In genomic region chr5:34251794-34252193, GRCm38 (mm10) we compare ENCODE assay signal across 11 mouse cellular contexts. TPM values are rescaled to one million over a fixed set of nuclear protein-coding genes. Genes with fewer than 3 reads are reported as not detected.
DNase-seq lines count a peak whose midpoint lies in the region; ATAC-seq and TF ChIP-seq lines count a peak whose summit lies in the region.
"Had no signal": no experiment of that assay in that cellular context is flagged by ENCODE, and none has a peak within 500 bp of the region (broad histone marks: within the 10 kb centered on the region; RNA-seq: fewer than 3 reads in every experiment).

No protein-coding gene starts in this region.

- TF ChIP-seq CTCF in forebrain, postnatal 0 days (IDR thresholded peaks at IDR 0.05; ENCODE audit: low read depth): no peak
- no peak for TF ChIP-seq CTCF in midbrain, postnatal 0 days (IDR thresholded peaks at IDR 0.05)

- H3K9me3 ChIP-seq in heart, embryonic 16.5 days (replicated peaks; ENCODE audit: control insufficient read depth, low read length): no peaks in the 10 kb centered on the region
- no peaks in the 10 kb centered on the region for H3K9me3 ChIP-seq in heart, embryonic 10.5 days
- H3K9me3 ChIP-seq in forebrain, postnatal 0 days (ENCODE audit: low read length): no peaks in the 10 kb centered on the region
- H3K9me3 ChIP-seq in midbrain, postnatal 0 days (ENCODE audit: low read length): no peaks in the 10 kb centered on the region

- H3K4me3 ChIP-seq in heart, embryonic 16.5 days (ENCODE audit: low read length): no peak overlapping the region
- no peak overlapping the region for H3K4me3 ChIP-seq in heart, embryonic 10.5 days
- H3K4me3 ChIP-seq in forebrain, postnatal 0 days (ENCODE audit: low read depth, low read length): no peak overlapping the region
- no peak overlapping the region for H3K4me3 ChIP-seq in midbrain, postnatal 0 days (ENCODE audit: low read depth, low read length)

- H3K36me3 ChIP-seq in heart, embryonic 16.5 days (ENCODE audit: control insufficient read depth, insufficient read depth): no peaks in the 10 kb centered on the region
- H3K36me3 ChIP-seq in heart, embryonic 10.5 days: no peaks in the 10 kb centered on the region
- H3K36me3 ChIP-seq in forebrain, postnatal 0 days (ENCODE audit: insufficient read depth): no peaks in the 10 kb centered on the region
- no peaks in the 10 kb centered on the region for H3K36me3 ChIP-seq in midbrain, postnatal 0 days (ENCODE audit: insufficient read depth, low read length)

- no peak for ATAC-seq in heart, embryonic 16.5 days (replicated peaks; ENCODE audit: extremely low read depth, insufficient read depth, low FRiP score)
- ATAC-seq in forebrain, postnatal 0 days: peak; percentile 23; the same call in 1 of the 2 replicates
- no peak for ATAC-seq in midbrain, postnatal 0 days (ENCODE audit: low FRiP score)

- H3K4me1 ChIP-seq in heart, embryonic 16.5 days (ENCODE audit: control insufficient read depth, insufficient read depth, low read length): peaks cover 16% of the 10 kb centered on the region
- H3K4me1 ChIP-seq in heart, embryonic 10.5 days: peaks cover 21% of the 10 kb centered on the region
- 0 out of 2 replicates have a peak, but pooled peaks cover 9% of the 10 kb centered on the region for H3K4me1 ChIP-seq in forebrain, postnatal 0 days (ENCODE audit: insufficient read depth)
- peaks cover 6% of the 10 kb centered on the region for H3K4me1 ChIP-seq in midbrain, postnatal 0 days (ENCODE audit: insufficient read depth, low read length)

- H3K4me2 ChIP-seq in heart, embryonic 16.5 days (ENCODE audit: low read depth, low read length): no peak overlapping the region
- H3K4me2 ChIP-seq in forebrain, postnatal 0 days (ENCODE audit: low read depth): no peak overlapping the region
- no peak overlapping the region for H3K4me2 ChIP-seq in midbrain, postnatal 0 days (ENCODE audit: low read depth, low read length, poor library complexity, severe bottlenecking)

- H3K9ac ChIP-seq in heart, embryonic 16.5 days (ENCODE audit: low read length): no peak overlapping the region
- no peak overlapping the region for H3K9ac ChIP-seq in forebrain, postnatal 0 days
- H3K9ac ChIP-seq in midbrain, postnatal 0 days (replicated peaks; ENCODE audit: low read length, poor library complexity, severe bottlenecking): no peak overlapping the region

- 53% methylated on average over 4 of the region's 4 CpGs for WGBS in heart, embryonic 16.5 days
- 52% methylated on average over 4 of the region's 4 CpGs for WGBS in heart, embryonic 10.5 days
- 12% methylated on average over 4 of the region's 4 CpGs for WGBS in forebrain, postnatal 0 days
- 38% methylated on average over 4 of the region's 4 CpGs for WGBS in midbrain, postnatal 0 days

- H3K27me3 ChIP-seq in heart, embryonic 16.5 days (ENCODE audit: control insufficient read depth, insufficient read depth, low read length): no peaks in the 10 kb centered on the region
- no peaks in the 10 kb centered on the region; the same call in 1 of the 2 replicates for H3K27me3 ChIP-seq in heart, embryonic 10.5 days (ENCODE audit: insufficient read depth, poor library complexity, severe bottlenecking)
- no peaks in the 10 kb centered on the region for H3K27me3 ChIP-seq in forebrain, postnatal 0 days (ENCODE audit: insufficient read depth, low read length)
- no peaks in the 10 kb centered on the region for H3K27me3 ChIP-seq in midbrain, postnatal 0 days (ENCODE audit: insufficient read depth, low read length)

- no peak for DNase-seq in heart, embryonic 10.5 days (ENCODE audit: low spot score)
- DNase-seq in adrenal gland, postnatal 10 days: peak; percentile 49
- no peak for DNase-seq in forebrain, postnatal 0 days
- DNase-seq in midbrain, postnatal 0 days (ENCODE audit: low spot score): peak; percentile 38
- no peak for DNase-seq in right cerebral cortex, postnatal 10 days (ENCODE audit: low spot score in 2 of 2)
- DNase-seq in adipocyte (ENCODE audit: low spot score): no peak
- DNase-seq in thymus, adult 18-20 months: no peak

- peak overlapping the region; percentile 52; the same call in 1 of the 2 replicates for H3K27ac ChIP-seq in heart, embryonic 16.5 days (ENCODE audit: low read length)
- H3K27ac ChIP-seq in heart, embryonic 10.5 days: no peak overlapping the region; the same call in 1 of the 2 replicates
- H3K27ac ChIP-seq in forebrain, postnatal 0 days (ENCODE audit: low read depth, low read length): no peak overlapping the region; the same call in 1 of the 2 replicates
- H3K27ac ChIP-seq in midbrain, postnatal 0 days (ENCODE audit: low read depth, low read length): no peak overlapping the region

RNA-seq across cellular contexts. Expression of gene Zfyve28, which starts 36.5 kb away (rescaled TPM):
- polyA plus RNA-seq in heart, embryonic 16.5 days (2015; fragmentation: Nextera tagmentation; extraction: Ambion mirVana): 0.49 and 0.72 TPM in 2 replicates
- polyA plus RNA-seq in heart, embryonic 10.5 days (2016; fragmentation: Nextera tagmentation; extraction: Ambion mirVana): 0.52 and 0.93 TPM in 2 replicates
- 1 to 10 TPM; 1.2 to 1.8 TPM for total RNA-seq in adrenal gland, postnatal 10 days (2021)
- total RNA-seq in forebrain, postnatal 0 days (2014; rRNA removed): 12.2 and 14.2 TPM in 2 replicates
- 3.6 and 4.0 TPM in 2 replicates for polyA plus RNA-seq in forebrain, postnatal 0 days (2015; fragmentation: Nextera tagmentation; extraction: Ambion mirVana)
- total RNA-seq in midbrain, postnatal 0 days (2014; rRNA removed): 6.1 and 10.0 TPM in 2 replicates
- 2.9 and 3.0 TPM in 2 replicates for polyA plus RNA-seq in midbrain, postnatal 0 days (2015; fragmentation: Nextera tagmentation; extraction: Ambion mirVana)

RNA-seq across cellular contexts. Expression of gene Cfap99, which starts 36.6 kb away (rescaled TPM):
- 0.08 TPM in 1 of 2 replicates, not detected in the other for polyA plus RNA-seq in heart, embryonic 16.5 days (2015; fragmentation: Nextera tagmentation; extraction: Ambion mirVana)
- polyA plus RNA-seq in heart, embryonic 10.5 days (2016; fragmentation: Nextera tagmentation; extraction: Ambion mirVana): 0.12 TPM in 1 of 2 replicates, not detected in the other
- total RNA-seq in adrenal gland, postnatal 10 days (2021): not detected
- 0.08 and 0.24 TPM in 2 replicates for total RNA-seq in forebrain, postnatal 0 days (2014; rRNA removed)
- 0.10 and 0.23 TPM in 2 replicates for polyA plus RNA-seq in forebrain, postnatal 0 days (2015; fragmentation: Nextera tagmentation; extraction: Ambion mirVana)
- total RNA-seq in midbrain, postnatal 0 days (2014; rRNA removed): 0.24 and 2.1 TPM in 2 replicates
- polyA plus RNA-seq in midbrain, postnatal 0 days (2015; fragmentation: Nextera tagmentation; extraction: Ambion mirVana): 0.12 and 0.37 TPM in 2 replicates
- total RNA-seq: heart, postnatal 10 days had no signal
- polyA plus RNA-seq: C2C12; liver, embryonic 16.5 days had no signal

Comparison
In these comparisons a context has a peak if more than half of its experiments do, and no peak if none do; other contexts are left out.
1. DNase-seq: peak in adrenal gland, postnatal 10 days (single experiment) and midbrain, postnatal 0 days (single experiment); none in heart, embryonic 10.5 days (single experiment), forebrain, postnatal 0 days (single experiment), right cerebral cortex, postnatal 10 days (0 of 2), adipocyte (single experiment) and thymus, adult 18-20 months (0 of 2).